Mouse (Mus musculus): ENCODE measurements around the gene Srd5a1. TPM values are rescaled to one million over a fixed set of nuclear protein-coding genes. Genes with fewer than 3 reads are reported as not detected.
A peak's percentile ranks its signal among the peaks of the same experiment; 100 is the strongest.

Srd5a1 gene
- total and polyA plus RNA-seq, 2 experiments, result 41.9 to 86.4 TPM

- H3K27me3 ChIP-seq (ENCODE audit: control insufficient read depth, insufficient read depth, low read length), result no peaks in the 10 kb centered on the region
- no peak overlapping the region for H3K4me3 ChIP-seq (ENCODE audit: insufficient read depth, low read depth, low read length)
- H3K36me3 ChIP-seq (ENCODE audit: control insufficient read depth, insufficient read depth, low read length), result no peaks in the 10 kb centered on the region
- no peak overlapping the region for H3K27ac ChIP-seq (replicated peaks; ENCODE audit: insufficient read depth, low read depth, low read length)
- H3K9ac ChIP-seq (ENCODE audit: low read depth, low read length), result no peak overlapping the region
- TF ChIP-seq CTCF (IDR thresholded peaks at IDR 0.05; ENCODE audit: low read depth, low read length) (no peak), POLR2A (IDR thresholded peaks at IDR 0.05; ENCODE audit: extremely low read depth, insufficient read depth, low read length) (no peak)
- no peaks in the 10 kb centered on the region for H3K79me2 ChIP-seq (ENCODE audit: control insufficient read depth, insufficient read depth, low read length)
- 77% methylated on average over 17 of the region's 17 CpGs for WGBS
- peaks cover 2% of the 10 kb centered on the region for H3K4me1 ChIP-seq (ENCODE audit: control insufficient read depth, insufficient read depth, low read length)
- DNase-seq (ENCODE audit: extremely low read depth, low read depth, low spot score), result no peak
These were observed 68.5 kb downstream of the Srd5a1 start for GRCm38 (mm10) chr13:69542571-69543352.

- no peaks in the 10 kb centered on the region for H3K36me3 ChIP-seq (ENCODE audit: control insufficient read depth, insufficient read depth, low read length)
- H3K9ac ChIP-seq (ENCODE audit: low read depth, low read length), result no peak overlapping the region
- H3K4me3 ChIP-seq (ENCODE audit: insufficient read depth, low read depth, low read length), result no peak overlapping the region
- no peaks in the 10 kb centered on the region for H3K27me3 ChIP-seq (ENCODE audit: control insufficient read depth, insufficient read depth, low read length)
- TF ChIP-seq POLR2A (IDR thresholded peaks at IDR 0.05; ENCODE audit: extremely low read depth, insufficient read depth, low read length) (no peak), CTCF (IDR thresholded peaks at IDR 0.05; ENCODE audit: low read depth, low read length) (no peak)
- no peaks in the 10 kb centered on the region for H3K79me2 ChIP-seq (ENCODE audit: control insufficient read depth, insufficient read depth, low read length)
- 73% methylated on average over 10 of the region's 10 CpGs for WGBS
- peaks cover 2% of the 10 kb centered on the region for H3K4me1 ChIP-seq (ENCODE audit: control insufficient read depth, insufficient read depth, low read length)
- H3K27ac ChIP-seq (replicated peaks; ENCODE audit: insufficient read depth, low read depth, low read length), result no peak overlapping the region
- no peak for DNase-seq (ENCODE audit: extremely low read depth, low read depth, low spot score)
These were observed 69.5 kb downstream of the Srd5a1 start for GRCm38 (mm10) chr13:69541776-69542175.

DNA sequence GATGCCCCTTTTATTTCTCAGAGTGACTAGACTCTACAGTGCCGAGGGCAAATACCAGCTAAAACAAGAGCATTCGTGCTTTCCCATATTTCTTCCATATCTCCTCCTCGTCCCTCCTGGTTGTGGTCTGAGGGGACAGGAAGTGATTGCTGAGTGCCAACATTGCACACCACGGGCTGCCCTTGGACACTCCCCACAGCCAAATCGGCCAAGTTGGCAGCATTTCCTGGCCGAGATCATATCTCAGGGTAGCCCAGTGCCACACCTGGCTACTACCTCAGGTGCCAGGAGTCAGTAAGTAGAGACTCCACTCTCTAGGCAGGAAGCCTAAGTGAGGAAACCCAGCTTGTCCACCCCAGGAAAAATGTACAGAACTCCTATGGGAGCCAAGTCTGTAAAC is 70.0 kb downstream of the Srd5a1 start:
- Histone ChIP-seq H3K4me1 (ENCODE audit: control insufficient read depth, insufficient read depth, low read length) (peaks cover 2% of the 10 kb centered on the region), H3K79me2 (ENCODE audit: control insufficient read depth, insufficient read depth, low read length) (no peaks in the 10 kb centered on the region), H3K27ac (replicated peaks; ENCODE audit: insufficient read depth, low read depth, low read length) (no peak overlapping the region), H3K4me3 (ENCODE audit: insufficient read depth, low read depth, low read length) (no peak overlapping the region), H3K36me3 (ENCODE audit: control insufficient read depth, insufficient read depth, low read length) (no peaks in the 10 kb centered on the region), H3K9ac (ENCODE audit: low read depth, low read length) (no peak overlapping the region), H3K27me3 (ENCODE audit: control insufficient read depth, insufficient read depth, low read length) (no peaks in the 10 kb centered on the region)
- peak; percentile 72 for DNase-seq (ENCODE audit: extremely low read depth, low read depth, low spot score)
- WGBS, result 21% methylated on average over 6 of the region's 6 CpGs
- no peak for TF ChIP-seq CTCF (IDR thresholded peaks at IDR 0.05; ENCODE audit: low read depth, low read length)
- TF ChIP-seq POLR2A (IDR thresholded peaks at IDR 0.05; ENCODE audit: extremely low read depth, insufficient read depth, low read length), result no peak

GRCm38 (mm10) chr13:69538327-69538726 is 72.9 kb downstream of the Srd5a1 start:
- peaks cover 6% of the 10 kb centered on the region for H3K4me1 ChIP-seq (ENCODE audit: control insufficient read depth, insufficient read depth, low read length)
- no peak overlapping the region for H3K27ac ChIP-seq (replicated peaks; ENCODE audit: insufficient read depth, low read depth, low read length)
- no peaks in the 10 kb centered on the region for H3K27me3 ChIP-seq (ENCODE audit: control insufficient read depth, insufficient read depth, low read length)
- H3K36me3 ChIP-seq (ENCODE audit: control insufficient read depth, insufficient read depth, low read length), result no peaks in the 10 kb centered on the region
- H3K4me3 ChIP-seq (ENCODE audit: insufficient read depth, low read depth, low read length), result no peak overlapping the region
- WGBS, result 34% methylated on average over 4 of the region's 4 CpGs
- TF ChIP-seq CTCF (IDR thresholded peaks at IDR 0.05; ENCODE audit: low read depth, low read length), result no peak
- no peak for TF ChIP-seq POLR2A (IDR thresholded peaks at IDR 0.05; ENCODE audit: extremely low read depth, insufficient read depth, low read length)
- H3K9ac ChIP-seq (ENCODE audit: low read depth, low read length), result no peak overlapping the region
- no peak for DNase-seq (ENCODE audit: extremely low read depth, low read depth, low spot score)
- H3K79me2 ChIP-seq (ENCODE audit: control insufficient read depth, insufficient read depth, low read length), result peaks cover 10% of the 10 kb centered on the region

GRCm38 (mm10) chr13:69537366-69537765 is 73.9 kb downstream of the Srd5a1 start:
- H3K27ac ChIP-seq (replicated peaks; ENCODE audit: insufficient read depth, low read depth, low read length), result no peak overlapping the region
- DNase-seq (ENCODE audit: extremely low read depth, low read depth, low spot score), result no peak

GRCm38 (mm10) chr13:69536021-69536420 is 75.2 kb downstream of the Srd5a1 start:
- TF ChIP-seq POLR2A (IDR thresholded peaks at IDR 0.05; ENCODE audit: extremely low read depth, insufficient read depth, low read length), result no peak
- TF ChIP-seq CTCF (IDR thresholded peaks at IDR 0.05; ENCODE audit: low read depth, low read length), result no peak
- peaks cover 26% of the 10 kb centered on the region for H3K79me2 ChIP-seq (ENCODE audit: control insufficient read depth, insufficient read depth, low read length)
- H3K4me1 ChIP-seq (ENCODE audit: control insufficient read depth, insufficient read depth, low read length), result peaks cover 16% of the 10 kb centered on the region
- no peak for DNase-seq (ENCODE audit: extremely low read depth, low read depth, low spot score)
- WGBS, result 71% methylated on average over 4 of the region's 4 CpGs
- peak overlapping the region; percentile 91 for H3K27ac ChIP-seq (replicated peaks; ENCODE audit: insufficient read depth, low read depth, low read length)
- H3K36me3 ChIP-seq (ENCODE audit: control insufficient read depth, insufficient read depth, low read length), result no peaks in the 10 kb centered on the region
- H3K9ac ChIP-seq (ENCODE audit: low read depth, low read length), result peak overlapping the region; percentile 12; the same call in 1 of the 2 replicates
- H3K27me3 ChIP-seq (ENCODE audit: control insufficient read depth, insufficient read depth, low read length), result no peaks in the 10 kb centered on the region
- H3K4me3 ChIP-seq (ENCODE audit: insufficient read depth, low read depth, low read length), result no peak overlapping the region

More at GRCm38 (mm10) chr13:69537366-69537765, 73.9 kb downstream of the Srd5a1 start:
- Histone ChIP-seq H3K4me1 (ENCODE audit: control insufficient read depth, insufficient read depth, low read length) (peaks cover 6% of the 10 kb centered on the region), H3K9ac (ENCODE audit: low read depth, low read length) (no peak overlapping the region), H3K36me3 (ENCODE audit: control insufficient read depth, insufficient read depth, low read length) (no peaks in the 10 kb centered on the region), H3K4me3 (ENCODE audit: insufficient read depth, low read depth, low read length) (no peak overlapping the region), H3K79me2 (ENCODE audit: control insufficient read depth, insufficient read depth, low read length) (peaks cover 13% of the 10 kb centered on the region), H3K27me3 (ENCODE audit: control insufficient read depth, insufficient read depth, low read length) (no peaks in the 10 kb centered on the region)
- no peak for TF ChIP-seq CTCF (IDR thresholded peaks at IDR 0.05; ENCODE audit: low read depth, low read length)
- no peak for TF ChIP-seq POLR2A (IDR thresholded peaks at IDR 0.05; ENCODE audit: extremely low read depth, insufficient read depth, low read length)
- 84% methylated on average over 7 of the region's 7 CpGs for WGBS
